Mouse (Mus musculus): ENCODE data around the gene Fam89b. TPM values are rescaled to one million over a fixed set of nuclear protein-coding genes. Genes with fewer than 3 reads are reported as not detected.

Gene Fam89b
- polyA plus RNA-seq, 1 experiment, result 79.8 TPM

DNA sequence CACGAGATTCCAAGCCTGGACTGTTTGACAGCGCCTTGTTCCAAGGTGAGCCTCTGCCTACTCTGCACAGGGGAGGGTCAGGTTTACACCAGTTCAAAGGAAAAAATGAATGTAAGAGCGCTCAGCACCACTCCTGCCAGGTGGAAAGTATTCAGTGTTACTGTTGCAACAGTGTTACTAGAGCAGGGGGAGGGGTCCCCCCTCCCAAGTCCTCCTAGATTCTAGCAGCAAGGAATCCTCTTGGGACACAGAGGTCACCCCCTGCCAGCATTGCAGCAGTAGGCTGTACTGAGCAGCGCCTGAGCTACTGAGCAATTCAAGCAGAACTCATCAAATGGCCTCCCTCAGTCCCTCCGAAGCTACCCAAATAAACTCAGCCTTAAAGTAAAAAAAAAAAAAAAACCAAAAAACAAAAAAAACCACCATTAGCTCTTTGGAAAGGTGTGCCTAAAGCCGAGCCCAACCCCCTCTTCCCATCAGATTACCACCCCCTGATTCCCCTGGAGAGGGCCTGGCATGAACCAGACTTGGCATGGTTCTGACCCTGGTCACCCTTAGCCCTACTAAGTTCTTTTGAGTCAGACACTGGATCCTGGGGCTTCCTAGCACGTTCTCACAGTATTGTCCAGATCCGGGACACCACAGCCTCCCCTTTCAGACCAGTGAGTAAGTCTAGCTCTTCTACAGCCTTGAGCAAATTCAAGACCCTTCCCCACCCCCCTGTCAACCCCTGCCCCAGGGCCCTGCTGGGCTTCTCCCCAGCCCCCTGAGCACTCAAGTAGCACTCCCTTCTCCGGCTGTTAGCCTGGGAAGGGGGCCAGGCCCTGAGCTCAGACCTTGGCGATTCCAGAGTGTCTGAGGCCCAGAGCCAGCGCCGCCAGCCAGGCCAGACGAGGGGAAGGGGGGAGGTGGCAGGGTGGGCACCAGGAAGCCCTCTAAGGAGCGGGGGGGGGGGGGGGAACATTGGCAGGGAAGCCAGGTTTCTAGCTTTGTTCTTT is 11.2 kb upstream of the Fam89b start, which contains the start of gene Ltbp3:
Gene Ltbp3, plus strand, starts transcription at position 585 of the 998 bp plus-strand sequence.
- WGBS, result 47% methylated on average over 14 of the region's 14 CpGs
- no peak for DNase-seq (ENCODE audit: low read depth, low spot score)

DNA sequence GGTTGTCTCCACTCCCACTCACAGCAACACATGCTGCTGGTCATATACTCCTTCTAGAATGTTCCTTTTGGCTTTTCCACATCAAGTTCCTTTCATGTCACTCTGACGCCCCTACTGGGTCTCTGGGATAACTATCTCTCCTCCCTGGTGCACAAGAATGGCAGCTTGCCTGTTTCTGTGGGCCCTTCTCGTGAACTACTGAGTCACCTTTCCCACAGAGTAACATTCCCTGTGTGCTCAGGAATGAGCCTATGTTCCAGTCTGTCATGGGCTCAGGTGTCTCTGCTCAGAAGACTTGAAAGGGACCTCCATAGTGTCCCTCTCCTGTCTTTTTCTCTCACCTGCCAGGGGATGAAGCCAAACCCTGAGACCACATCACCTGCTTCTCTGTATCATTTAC is 10.0 kb upstream of the Fam89b start:
- WGBS, result 35% methylated on average over 2 of the region's 2 CpGs
- no peak for DNase-seq (ENCODE audit: low read depth, low spot score)

- DNase-seq (ENCODE audit: low read depth, low spot score), result no peak
- 77% methylated on average over 9 of the region's 9 CpGs for WGBS
Measured at GRCm38 (mm10) chr19:5734325-5734724, 4.9 kb upstream of the Fam89b start.

GRCm38 (mm10) chr19:5731264-5731978 is 2.0 kb upstream of the Fam89b start:
- peak; percentile 78 for DNase-seq (ENCODE audit: low read depth, low spot score)
- under 1% methylated on average over 47 of the region's 47 CpGs for WGBS

DNA sequence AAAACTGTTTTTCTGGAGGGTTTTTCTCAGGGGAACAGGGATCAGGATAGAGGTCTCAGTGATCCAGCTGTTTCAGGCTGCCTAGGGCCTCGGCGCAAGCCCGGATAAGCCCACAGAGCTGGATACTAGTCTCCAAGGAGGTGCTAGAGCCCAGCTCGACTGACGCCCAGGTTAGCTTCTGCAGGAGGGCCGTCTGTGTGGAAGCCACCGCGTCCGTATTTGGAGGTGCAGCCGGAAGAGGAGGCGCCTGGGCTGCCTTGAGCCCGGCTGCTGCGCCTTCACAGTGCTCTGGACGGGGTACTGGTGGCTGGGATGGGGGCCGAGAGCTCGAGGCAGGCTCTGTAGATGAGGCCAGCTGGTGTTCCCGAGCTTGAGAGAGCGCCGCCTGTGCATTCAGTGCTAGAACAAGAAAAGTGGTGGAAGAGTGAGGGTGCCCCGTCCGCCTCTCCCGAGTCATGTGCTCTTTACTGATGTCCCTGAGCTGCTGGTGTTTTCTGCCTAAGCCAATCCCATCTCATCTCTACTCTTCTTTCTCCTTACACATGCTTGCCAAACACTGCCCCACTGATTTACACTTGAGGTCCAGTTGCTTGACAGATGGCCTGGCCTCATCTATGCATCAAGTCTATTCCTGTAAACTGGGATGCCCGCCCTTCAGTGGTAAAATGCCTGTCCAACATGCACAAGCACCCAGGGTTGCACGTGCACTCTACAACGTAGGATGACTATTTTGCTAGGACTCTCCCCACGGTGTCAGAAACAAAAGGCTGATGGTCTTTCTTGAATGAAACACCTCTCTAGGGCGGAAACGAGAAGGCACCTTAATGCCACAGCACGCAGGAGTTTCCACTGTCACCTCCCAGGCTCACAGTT is 1.1 kb upstream of the Fam89b start:
- 76% methylated on average over 29 of the region's 29 CpGs for WGBS
- no peak for DNase-seq (ENCODE audit: low read depth, low spot score)

DNA sequence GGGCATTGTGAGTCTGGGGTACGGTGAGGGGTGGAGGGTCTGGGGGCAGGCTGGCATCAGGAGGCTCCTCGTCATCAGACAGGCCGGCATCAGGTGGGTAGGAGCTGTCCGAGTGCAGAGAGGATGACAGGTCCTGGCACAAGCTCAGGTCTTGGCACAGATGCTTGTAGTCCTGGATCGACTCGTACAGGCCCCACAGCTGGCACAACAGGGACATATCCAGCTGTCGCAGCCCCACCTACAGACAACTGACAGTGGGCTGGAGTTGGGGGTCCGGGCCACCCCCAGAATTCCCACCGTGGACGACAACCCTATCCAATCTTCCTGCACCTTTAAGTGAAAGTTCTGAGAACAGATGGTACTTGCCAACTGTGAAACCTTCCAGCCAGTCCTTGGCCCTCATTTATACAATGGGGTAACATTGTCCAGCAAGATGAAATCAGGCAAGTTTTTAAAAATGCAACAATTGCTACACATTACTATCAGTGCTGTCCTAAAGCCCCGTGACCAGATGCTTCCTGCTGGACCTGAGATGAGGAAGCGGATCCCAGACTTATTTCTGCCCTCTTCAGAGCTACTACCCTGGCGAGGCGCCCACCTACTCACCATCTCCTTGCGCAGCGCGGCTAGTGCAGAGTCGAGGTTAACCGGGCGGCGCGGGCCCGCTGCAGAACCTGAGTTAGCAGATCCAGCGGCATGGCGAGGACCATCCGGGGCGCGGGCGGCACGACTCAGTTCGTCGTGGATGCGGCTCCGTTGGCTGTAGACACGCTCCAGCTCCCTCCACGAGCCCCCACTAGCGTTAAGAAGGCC is 616 bp downstream of the Fam89b start:
- DNase-seq (ENCODE audit: low read depth, low spot score), result no peak
- WGBS, result 4% methylated on average over 37 of the region's 37 CpGs

- DNase-seq (ENCODE audit: low read depth, low spot score), result no peak
- WGBS, result 2% methylated on average over 14 of the region's 14 CpGs
Measured at GRCm38 (mm10) chr19:5727701-5728100, 1.8 kb downstream of the Fam89b start.

DNA sequence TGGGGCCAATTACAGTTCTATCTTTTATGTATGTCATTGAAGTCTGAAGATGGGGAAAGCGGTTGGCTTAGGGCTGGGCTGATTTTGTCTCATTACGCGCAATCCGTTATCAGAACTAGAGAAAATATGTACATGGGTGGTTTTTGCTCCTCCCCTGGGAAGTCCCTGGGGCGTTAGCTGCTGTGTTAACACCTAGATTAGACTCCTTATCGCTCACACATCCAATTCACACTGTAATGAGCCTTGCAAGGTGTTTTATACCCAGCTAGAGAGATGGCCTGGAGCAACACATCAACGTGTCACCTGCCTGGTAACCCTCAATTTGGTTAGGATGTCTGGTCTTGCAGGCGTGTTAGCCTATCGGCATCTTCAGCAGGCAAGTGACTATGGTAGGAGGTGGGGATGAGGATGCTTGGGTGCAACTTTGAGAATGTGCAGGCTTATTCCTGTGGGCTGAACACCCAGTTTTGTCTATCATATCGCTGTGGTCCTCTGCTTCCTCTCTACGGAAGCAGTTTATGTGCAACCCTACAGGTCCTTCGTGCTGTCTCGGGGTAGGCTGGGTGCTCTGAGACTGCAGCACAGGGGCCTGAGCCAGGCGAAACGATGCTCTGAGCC is 2.4 kb downstream of the Fam89b start:
- DNase-seq (ENCODE audit: low read depth, low spot score), result no peak
- WGBS, result 42% methylated on average over 15 of the region's 15 CpGs

DNA sequence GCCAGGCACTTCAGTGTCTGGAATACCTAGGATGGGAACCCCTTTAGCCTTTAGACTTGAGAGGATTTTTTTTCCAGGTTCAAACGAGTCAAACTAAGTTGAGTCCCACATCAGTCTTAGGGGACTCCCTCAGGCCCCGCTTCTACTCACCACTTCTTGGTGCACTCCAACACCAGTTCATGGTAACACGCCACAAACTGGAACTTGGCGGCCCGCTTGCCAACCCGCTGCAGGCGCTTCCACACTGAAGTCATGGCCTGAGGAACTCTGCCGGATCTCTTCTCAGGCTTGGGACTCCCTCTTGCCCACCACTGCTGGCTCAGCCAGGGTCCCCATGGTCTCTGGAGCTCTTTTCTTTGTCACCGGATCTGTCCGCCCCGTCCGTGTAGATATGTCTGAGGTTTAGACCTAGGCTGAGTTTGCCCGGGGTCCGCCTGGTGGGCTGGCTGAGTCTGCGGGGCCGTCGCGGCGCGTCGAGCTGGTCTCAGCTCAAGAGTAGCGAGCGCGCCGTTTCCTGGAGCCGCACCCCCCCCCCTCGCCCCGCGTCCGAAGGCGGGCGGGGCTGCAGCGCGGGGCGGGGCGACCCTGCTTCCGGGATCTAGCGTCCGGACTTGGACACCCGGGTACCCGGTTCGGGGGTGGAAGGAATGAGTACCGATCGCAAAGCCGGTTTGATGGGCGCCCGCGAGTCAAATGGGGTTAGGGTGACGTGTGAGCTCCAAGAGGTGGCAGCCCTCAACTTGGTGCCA is 3.5 kb downstream of the Fam89b start, which contains the start of gene Ehbp1l1:
Gene Ehbp1l1, minus strand, starts transcription at position 551 of the 749 bp plus-strand sequence.
- 7% methylated on average over 48 of the region's 49 CpGs for WGBS
- no peak for DNase-seq (ENCODE audit: low read depth, low spot score)

DNA sequence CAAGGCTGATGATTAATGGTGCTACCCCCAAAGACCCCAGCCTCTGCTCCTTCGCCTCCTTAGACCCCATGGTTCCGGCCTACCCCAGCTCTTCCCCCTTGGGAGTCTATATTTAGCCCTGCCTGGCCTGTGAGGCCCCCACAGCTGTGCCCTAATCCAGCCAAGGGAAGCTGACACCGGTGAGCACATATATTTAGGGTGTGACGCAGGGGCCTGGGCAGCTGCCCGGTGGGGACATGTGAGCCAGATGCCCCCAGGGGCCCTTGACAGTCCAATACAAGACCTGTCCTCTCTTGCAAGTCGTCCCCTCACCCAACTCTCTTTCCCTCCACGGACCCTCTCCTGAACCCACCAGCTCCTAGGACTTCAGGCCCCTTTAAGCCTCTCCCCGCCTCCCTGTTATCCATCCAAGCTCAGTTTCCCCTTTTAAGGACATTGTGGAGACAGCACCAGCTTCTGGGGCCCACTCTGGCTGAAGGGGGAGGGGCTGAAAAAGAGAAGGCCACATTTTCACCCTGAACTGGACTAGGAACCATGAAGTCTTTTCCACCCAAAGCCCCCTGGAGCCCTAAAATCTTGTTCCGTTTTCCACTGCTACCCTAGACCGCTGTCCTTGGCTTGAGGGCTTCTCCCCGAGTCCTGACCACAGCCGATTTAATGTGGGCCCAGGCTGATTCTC is 4.3 kb downstream of the Fam89b start:
- WGBS, result 55% methylated on average over 12 of the region's 12 CpGs
- no peak for DNase-seq (ENCODE audit: low read depth, low spot score)

DNA sequence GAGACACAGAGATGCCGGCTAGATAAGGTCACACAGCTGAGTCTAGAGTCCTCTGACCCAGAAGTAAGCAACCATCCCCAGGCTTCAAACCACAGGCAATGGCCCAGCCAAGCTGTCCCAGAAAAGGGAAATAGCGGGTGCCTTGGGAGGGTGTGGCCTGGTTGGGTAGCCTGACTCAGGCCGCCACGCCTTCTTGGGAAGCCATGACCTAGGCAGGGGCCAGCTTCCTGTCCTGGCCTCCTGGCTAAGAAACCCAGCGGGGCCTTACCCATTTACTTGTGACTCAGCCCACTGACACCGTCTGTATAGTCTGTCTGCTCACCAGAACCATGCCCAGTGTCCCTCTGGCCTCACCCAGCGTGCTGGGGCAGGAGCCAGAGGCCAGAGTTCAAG is 4.9 kb downstream of the Fam89b start:
- WGBS, result 14% methylated on average over 7 of the region's 7 CpGs
- no peak for DNase-seq (ENCODE audit: low read depth, low spot score)

- WGBS, result 42% methylated on average over 4 of the region's 4 CpGs
- no peak for DNase-seq (ENCODE audit: low read depth, low spot score)
Measured at GRCm38 (mm10) chr19:5723934-5724548, 5.4 kb downstream of the Fam89b start.

- WGBS, result 71% methylated on average over 7 of the region's 7 CpGs
Measured at GRCm38 (mm10) chr19:5722848-5723425, 6.5 kb downstream of the Fam89b start.

DNA sequence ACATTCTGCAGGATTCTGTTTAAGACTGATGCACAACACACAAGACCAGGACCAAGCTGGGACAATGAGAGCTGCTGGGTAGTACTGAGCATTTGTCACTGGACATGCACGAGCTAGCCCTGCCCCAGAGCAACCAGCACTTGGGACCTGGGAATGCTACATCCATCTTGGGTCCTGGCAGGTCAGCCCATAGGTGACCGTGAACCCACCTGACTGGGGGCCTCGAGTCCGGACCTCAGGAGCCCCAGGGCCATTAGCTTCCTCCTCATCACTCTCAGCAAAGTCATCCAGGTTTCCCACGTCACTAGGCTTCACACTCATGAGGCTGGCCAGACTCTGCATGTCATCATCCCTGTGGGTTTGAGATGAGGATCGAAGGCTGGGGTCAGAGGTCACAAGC is 8.2 kb downstream of the Fam89b start:
- WGBS, result 90% methylated on average over 6 of the region's 6 CpGs
- DNase-seq (ENCODE audit: low read depth, low spot score), result no peak

More at GRCm38 (mm10) chr19:5722848-5723425, 6.5 kb downstream of the Fam89b start:
- no peak for DNase-seq (ENCODE audit: low read depth, low spot score)

GRCm38 (mm10) chr19:5716955-5717354 is 12.5 kb downstream of the Fam89b start:
- 64% methylated on average over 10 of the region's 10 CpGs for WGBS

More at GRCm38 (mm10) chr19:5716955-5717354, 12.5 kb downstream of the Fam89b start:
- DNase-seq (ENCODE audit: low read depth, low spot score), result no peak
